Mouse (Mus musculus): ENCODE results near the gene 2210011C24Rik. TPM values are rescaled to one million over a fixed set of nuclear protein-coding genes. Genes with fewer than 3 reads are reported as not detected.

2210011C24Rik gene
- polyA plus RNA-seq, 1 experiment from 2014 or later = 0.68 TPM

- WGBS = 86% methylated on average over 4 of the region's 4 CpGs
- Histone ChIP-seq H3K4me2 (no peak overlapping the region), H3K4me1 (replicated peaks) (peaks cover 26% of the 10 kb centered on the region), H3K9me3 (no peaks in the 10 kb centered on the region), H3K9ac (no peak overlapping the region), H3K27ac (no peak overlapping the region), H3K27me3 (no peaks in the 10 kb centered on the region), H3K4me3 (no peak overlapping the region), H3K36me3 (no peaks in the 10 kb centered on the region)
- ATAC-seq (ENCODE audit: low FRiP score) = no peak
Measured at GRCm38 (mm10) chr8:83971121-83971520, 40.9 kb downstream of the 2210011C24Rik start.

GRCm38 (mm10) chr8:83967701-83968100, 44.3 kb downstream of the 2210011C24Rik start:
- H3K4me3 ChIP-seq = no peak overlapping the region
- WGBS = 93% methylated on average over 7 of the region's 7 CpGs
- ATAC-seq (ENCODE audit: low FRiP score) = no peak

GRCm38 (mm10) chr8:83964015-83964765, 47.8 kb downstream of the 2210011C24Rik start:
- Histone ChIP-seq H3K4me2 (no peak overlapping the region), H3K4me1 (replicated peaks) (no peaks in the 10 kb centered on the region), H3K27me3 (no peaks in the 10 kb centered on the region), H3K4me3 (no peak overlapping the region), H3K9me3 (no peaks in the 10 kb centered on the region), H3K36me3 (no peaks in the 10 kb centered on the region), H3K27ac (no peak overlapping the region), H3K9ac (no peak overlapping the region)
- no peak for ATAC-seq (ENCODE audit: low FRiP score)
- WGBS = 92% methylated on average over 5 of the region's 5 CpGs

More at GRCm38 (mm10) chr8:83967701-83968100, 44.3 kb downstream of the 2210011C24Rik start:
- peaks cover 6% of the 10 kb centered on the region for H3K4me1 ChIP-seq (replicated peaks)
- no peaks in the 10 kb centered on the region for H3K36me3 ChIP-seq
- H3K27ac ChIP-seq = no peak overlapping the region
- no peak overlapping the region for H3K9ac ChIP-seq
- H3K9me3 ChIP-seq = no peaks in the 10 kb centered on the region
- no peak overlapping the region for H3K4me2 ChIP-seq
- H3K27me3 ChIP-seq = no peaks in the 10 kb centered on the region

MicroRNAs encoded within 50 kb of the gene (microRNA counts, 519-probe panel; counts per million panel counts)
- 51.3 counts per million for microRNA mmu-miR-1199

Small RNA genes within 50 kb of the gene (microRNA-seq; reads per million reads assigned to microRNA genes)
- gene Mir1199 (not detected), gene Mir8111 (1.6 reads per million)

Other genes with a start within 250 kb of the 2210011C24Rik start
- 47.9 and 49.3 TPM in 2 replicates for gene Adgrl1, start 112.1 kb downstream of the 2210011C24Rik start, polyA plus RNA-seq (2015; fragmentation: Nextera tagmentation; extraction: Ambion mirVana)
- 0.76 and 0.84 TPM in 2 replicates for gene Gm10644, start 57.0 kb downstream of the 2210011C24Rik start, polyA plus RNA-seq (2015; fragmentation: Nextera tagmentation; extraction: Ambion mirVana)
- 14.0 and 15.8 TPM in 2 replicates for gene Asf1b, start 56.7 kb downstream of the 2210011C24Rik start, polyA plus RNA-seq (2015; fragmentation: Nextera tagmentation; extraction: Ambion mirVana)
- gene Prkaca, start 39.2 kb downstream of the 2210011C24Rik start, polyA plus RNA-seq (2015; fragmentation: Nextera tagmentation; extraction: Ambion mirVana) = 188 and 191 TPM in 2 replicates
- gene Samd1, start 14.5 kb downstream of the 2210011C24Rik start, polyA plus RNA-seq (2015; fragmentation: Nextera tagmentation; extraction: Ambion mirVana) = 8.2 and 9.3 TPM in 2 replicates
- 0.65 and 0.71 TPM in 2 replicates for gene 1700067K01Rik, start 10.7 kb downstream of the 2210011C24Rik start, polyA plus RNA-seq (2015; fragmentation: Nextera tagmentation; extraction: Ambion mirVana)
- gene Palm3, start 9.3 kb upstream of the 2210011C24Rik start, polyA plus RNA-seq (2015; fragmentation: Nextera tagmentation; extraction: Ambion mirVana) = 5.9 and 6.8 TPM in 2 replicates
- 0.22 and 0.66 TPM in 2 replicates for gene Il27ra, start 30.4 kb upstream of the 2210011C24Rik start, polyA plus RNA-seq (2015; fragmentation: Nextera tagmentation; extraction: Ambion mirVana)
- gene Rln3, start 32.8 kb upstream of the 2210011C24Rik start, polyA plus RNA-seq (2015; fragmentation: Nextera tagmentation; extraction: Ambion mirVana) = 0.44 TPM in 1 of 2 replicates, not detected in the other
- gene Gm10643, start 53.0 kb upstream of the 2210011C24Rik start, polyA plus RNA-seq (2015; fragmentation: Nextera tagmentation; extraction: Ambion mirVana) = 1.4 and 1.7 TPM in 2 replicates
- 7.8 and 8.3 TPM in 2 replicates for gene Rfx1, start 54.7 kb upstream of the 2210011C24Rik start, polyA plus RNA-seq (2015; fragmentation: Nextera tagmentation; extraction: Ambion mirVana)
- 20.2 and 22.2 TPM in 2 replicates for gene Dcaf15, start 92.6 kb upstream of the 2210011C24Rik start, polyA plus RNA-seq (2015; fragmentation: Nextera tagmentation; extraction: Ambion mirVana)
- 0.48 and 0.52 TPM in 2 replicates for gene Podnl1, start 113.8 kb upstream of the 2210011C24Rik start, polyA plus RNA-seq (2015; fragmentation: Nextera tagmentation; extraction: Ambion mirVana)
- gene Cc2d1a, start 135.8 kb upstream of the 2210011C24Rik start, polyA plus RNA-seq (2015; fragmentation: Nextera tagmentation; extraction: Ambion mirVana) = 24.4 and 26.5 TPM in 2 replicates
- 1.9 and 2.9 TPM in 2 replicates for gene 4930432K21Rik, start 135.9 kb upstream of the 2210011C24Rik start, polyA plus RNA-seq (2015; fragmentation: Nextera tagmentation; extraction: Ambion mirVana)
- 10.3 and 10.9 TPM in 2 replicates for gene Nanos3, start 173.0 kb upstream of the 2210011C24Rik start, polyA plus RNA-seq (2015; fragmentation: Nextera tagmentation; extraction: Ambion mirVana)
- 38.5 and 39.1 TPM in 2 replicates for gene Zswim4, start 224.9 kb upstream of the 2210011C24Rik start, polyA plus RNA-seq (2015; fragmentation: Nextera tagmentation; extraction: Ambion mirVana)
- gene D8Ertd738e, start 237.5 kb upstream of the 2210011C24Rik start, polyA plus RNA-seq (2015; fragmentation: Nextera tagmentation; extraction: Ambion mirVana) = 263 and 280 TPM in 2 replicates
- 50.7 and 57.6 TPM in 2 replicates for gene Mri1, start 245.2 kb upstream of the 2210011C24Rik start, polyA plus RNA-seq (2015; fragmentation: Nextera tagmentation; extraction: Ambion mirVana)

Measured in hindbrain, embryonic 13.5 days (tissue).